Mouse (Mus musculus): ENCODE measurements around the gene Prkcg.
A peak's percentile ranks its signal among the peaks of the same experiment; 100 is the strongest.

Gene Prkcg

DNA sequence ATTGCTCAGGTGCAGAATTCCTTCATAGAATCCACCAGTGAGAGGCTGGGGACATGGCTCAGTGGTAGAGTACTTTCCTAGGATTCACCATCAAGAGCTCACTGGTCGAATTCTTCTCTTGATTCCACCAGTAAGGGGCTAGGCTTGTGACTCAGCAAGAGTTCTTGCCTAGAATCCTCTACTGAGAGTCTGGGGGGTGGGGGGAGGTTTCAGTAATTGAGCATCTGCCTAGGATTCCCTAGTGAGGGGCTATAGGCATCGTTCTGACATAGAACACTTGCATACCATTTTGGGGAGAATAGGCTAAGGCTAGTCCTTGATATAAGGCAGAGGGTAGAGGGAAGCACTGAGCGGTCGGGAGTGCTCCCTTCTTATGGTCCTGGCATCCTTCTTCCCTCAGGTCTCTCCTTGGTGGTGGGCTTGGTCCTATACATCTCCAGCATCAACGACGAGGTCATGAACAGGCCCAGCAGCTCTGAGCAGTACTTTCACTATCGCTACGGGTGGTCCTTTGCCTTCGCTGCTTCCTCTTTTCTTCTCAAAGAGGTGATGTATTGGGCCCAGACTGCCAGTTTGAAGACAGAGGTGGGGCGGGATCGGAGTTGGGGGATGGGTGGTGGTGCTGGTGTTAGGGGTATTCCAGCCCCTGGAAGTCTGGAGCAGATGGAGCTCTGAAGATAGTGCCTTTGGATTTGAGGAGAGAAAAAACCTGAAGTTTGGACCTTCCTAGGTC is 76.7 kb downstream of the Prkcg start:
- DNase-seq (ENCODE audit: low spot score): no peak

DNA sequence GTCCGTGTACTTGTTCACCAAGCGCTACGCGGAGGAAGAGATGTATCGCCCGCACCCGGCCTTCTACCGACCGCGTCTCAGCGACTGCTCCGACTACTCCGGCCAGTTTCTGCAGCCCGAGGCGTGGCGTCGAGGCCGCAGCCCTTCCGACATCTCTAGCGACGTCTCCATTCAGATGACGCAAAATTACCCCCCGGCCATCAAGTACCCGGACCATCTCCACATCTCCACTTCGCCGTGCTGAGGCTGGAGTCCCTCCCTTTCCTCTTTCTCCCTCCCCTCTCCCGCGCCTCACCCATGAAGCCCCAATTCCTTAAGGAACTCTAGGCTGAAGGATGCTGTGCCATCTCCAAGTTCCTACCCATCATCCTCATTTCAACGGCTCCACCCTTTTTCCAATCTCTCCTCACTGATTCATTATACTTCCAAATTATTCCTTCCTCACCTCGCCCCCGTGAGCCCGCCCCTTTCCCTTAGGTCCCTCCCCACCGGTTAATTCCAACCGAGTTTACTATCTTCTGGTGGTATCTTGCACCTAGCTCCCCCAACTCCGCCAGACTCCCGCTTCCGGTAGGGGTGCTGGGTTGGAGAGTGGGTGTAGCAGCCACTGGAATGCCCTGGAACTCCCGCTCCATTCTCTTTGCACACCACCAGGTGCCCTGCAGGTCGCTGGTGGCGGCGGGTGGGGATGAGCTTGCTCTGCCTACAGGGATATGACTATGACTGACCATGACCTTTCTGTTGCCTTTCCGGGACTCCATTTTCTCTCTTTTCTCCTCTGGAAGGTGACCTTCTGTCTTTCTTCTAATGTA is 77.9 kb downstream of the Prkcg start:
- no peak for DNase-seq (ENCODE audit: low spot score)

DNA sequence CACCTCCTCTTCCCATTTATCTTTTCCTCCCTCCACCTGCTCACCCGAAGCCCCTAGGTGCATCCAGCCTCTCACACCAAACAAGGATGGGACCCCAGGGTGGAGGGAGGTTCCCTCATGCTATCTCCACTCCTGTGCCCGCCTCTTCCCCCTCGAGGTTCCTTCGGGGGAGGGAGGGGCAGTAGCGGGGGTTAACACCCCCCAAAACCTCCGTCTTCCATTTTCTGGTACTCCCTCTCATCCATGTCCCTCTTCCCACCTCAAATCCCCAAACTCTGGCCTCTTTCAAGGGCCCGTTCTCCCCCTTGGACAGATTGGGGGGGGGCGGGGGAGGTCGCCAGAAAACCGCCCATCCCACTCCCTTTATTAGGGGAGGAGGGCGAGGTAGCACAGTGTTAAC is 78.6 kb downstream of the Prkcg start:
- no peak for DNase-seq (ENCODE audit: low spot score)

DNA sequence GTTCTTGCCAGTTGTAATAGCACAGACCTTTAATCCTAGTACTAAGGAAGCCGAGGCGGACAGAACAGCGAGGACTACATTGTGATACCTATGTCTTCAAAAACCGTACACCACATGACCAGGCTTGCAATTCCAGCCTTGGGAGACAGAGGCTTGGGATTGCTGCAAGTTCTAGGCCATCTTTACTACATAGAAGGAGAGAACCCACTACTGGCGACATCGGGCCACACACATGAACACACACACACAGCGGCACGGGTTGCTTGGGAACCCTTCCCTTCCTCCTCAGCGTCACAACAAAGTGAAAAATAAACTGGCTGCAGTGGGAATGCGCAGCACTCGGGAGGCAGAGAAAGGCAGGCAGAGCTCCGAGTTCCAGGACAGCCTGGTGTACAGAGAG is 79.3 kb downstream of the Prkcg start:
- no peak for DNase-seq (ENCODE audit: low spot score)

DNA sequence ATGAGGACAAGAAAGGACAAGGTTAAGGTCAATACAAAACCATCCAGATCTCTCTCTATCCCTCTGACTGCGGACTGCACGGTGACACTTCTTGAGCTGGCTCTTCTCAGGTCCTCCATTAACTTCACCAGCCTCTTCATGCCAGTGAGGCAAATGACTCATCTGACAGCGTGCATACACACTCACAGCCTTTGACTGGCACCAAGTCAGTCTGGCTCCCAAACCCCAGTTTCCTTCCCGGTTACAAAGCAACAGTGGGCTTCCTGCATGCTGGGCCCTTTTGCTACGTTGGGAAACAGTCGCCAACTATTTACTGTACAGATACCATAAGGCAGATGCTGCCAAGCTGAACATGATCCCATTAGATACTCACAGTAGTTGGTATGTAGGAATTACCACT is 80.2 kb downstream of the Prkcg start:
- DNase-seq (ENCODE audit: low spot score): no peak

DNA sequence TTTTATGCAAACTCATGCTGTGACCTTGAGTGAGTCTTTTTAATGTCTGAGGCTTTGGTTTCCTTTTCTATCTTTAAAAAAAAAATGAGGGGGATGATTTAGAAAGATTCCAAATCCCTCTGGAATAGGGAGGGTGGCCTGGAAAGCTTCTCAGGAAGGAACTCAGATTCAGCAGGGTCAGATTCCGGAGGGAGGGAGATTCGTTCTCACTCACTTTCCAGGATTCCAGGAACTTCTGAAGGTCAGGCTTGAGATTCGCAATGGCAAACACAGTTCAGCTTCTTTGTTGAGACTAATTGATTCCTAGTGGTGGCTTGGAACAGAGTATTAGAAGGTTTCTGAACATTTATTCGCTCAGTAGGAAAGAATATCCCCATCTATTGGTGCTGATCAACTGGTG is 81.4 kb downstream of the Prkcg start:
- DNase-seq (ENCODE audit: low spot score): no peak

DNA sequence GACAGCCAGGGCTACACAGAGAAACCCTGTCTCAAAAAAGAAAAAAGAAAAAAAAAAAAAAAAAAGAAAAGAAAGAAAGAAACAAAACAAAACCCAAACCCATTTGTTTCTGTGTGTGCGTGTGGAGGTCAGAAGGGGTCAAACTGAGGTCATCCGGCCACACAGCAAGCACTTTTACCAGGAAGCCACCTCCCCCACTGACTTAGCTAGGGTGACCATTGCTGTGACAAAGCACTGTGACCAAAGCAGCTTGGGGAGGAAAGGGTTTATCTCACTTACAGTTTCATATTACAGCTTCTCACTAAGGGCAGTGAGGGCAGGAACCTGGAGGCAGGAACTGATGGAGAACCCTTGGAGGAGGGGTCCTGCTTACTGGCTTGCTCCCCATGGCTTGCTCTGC is 83.4 kb downstream of the Prkcg start:
- DNase-seq (ENCODE audit: low spot score): no peak

DNA sequence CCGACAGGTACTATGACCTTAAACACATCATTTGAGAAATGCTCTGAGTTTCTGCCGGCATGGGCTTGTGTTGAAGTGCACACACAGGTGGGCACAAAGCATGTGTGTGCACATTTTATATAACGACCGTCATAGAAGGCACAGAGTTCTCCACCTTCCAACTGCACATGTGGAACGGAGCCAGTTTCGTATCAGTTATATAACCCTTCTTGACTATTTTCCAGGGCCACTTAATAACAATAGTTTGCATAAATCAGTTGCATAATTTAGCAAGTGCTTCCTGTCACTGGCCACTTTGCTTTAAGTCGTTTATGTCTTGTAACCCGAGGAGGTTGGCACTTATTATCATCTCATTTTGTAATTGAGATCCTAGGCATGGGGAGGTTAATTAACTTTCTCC is 84.8 kb downstream of the Prkcg start:
- DNase-seq (ENCODE audit: low spot score): no peak

DNA sequence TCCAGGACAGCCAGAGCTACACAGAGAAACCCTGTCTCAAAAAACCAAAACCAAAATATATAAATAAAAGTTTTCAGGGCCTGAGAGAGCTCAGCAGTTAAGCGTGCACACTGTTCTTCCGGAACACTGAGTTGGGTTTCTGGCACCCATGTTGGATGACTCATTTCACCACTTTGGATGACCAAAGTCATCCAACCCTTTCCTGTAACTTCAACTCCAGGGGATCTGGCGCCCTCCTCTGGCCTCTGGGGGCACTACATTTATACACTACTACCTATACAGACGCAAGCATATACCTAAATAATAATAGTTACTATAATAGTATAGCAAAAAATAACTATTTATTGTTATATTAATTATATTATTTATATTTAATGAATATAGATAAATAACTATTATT is 87.9 kb downstream of the Prkcg start:
- DNase-seq (ENCODE audit: low spot score): peak; percentile 6
